Mouse (Mus musculus) natural killer cell, adult 2 months (primary cell): ENCODE measurements around the gene Figla.
"Not testable (repeated sequence)": the region's sequence is repeated elsewhere in the genome, so short reads cannot be mapped to it uniquely, and the experiment has no call there.

ENCODE experiments used
- DNase-seq, 2 experiments: peaks; one replicate each; pipeline ENCODE4 v3.0.0; 2022; ENCODE audit warnings: low spot score in 2 of 2

The Figla gene

DNA sequence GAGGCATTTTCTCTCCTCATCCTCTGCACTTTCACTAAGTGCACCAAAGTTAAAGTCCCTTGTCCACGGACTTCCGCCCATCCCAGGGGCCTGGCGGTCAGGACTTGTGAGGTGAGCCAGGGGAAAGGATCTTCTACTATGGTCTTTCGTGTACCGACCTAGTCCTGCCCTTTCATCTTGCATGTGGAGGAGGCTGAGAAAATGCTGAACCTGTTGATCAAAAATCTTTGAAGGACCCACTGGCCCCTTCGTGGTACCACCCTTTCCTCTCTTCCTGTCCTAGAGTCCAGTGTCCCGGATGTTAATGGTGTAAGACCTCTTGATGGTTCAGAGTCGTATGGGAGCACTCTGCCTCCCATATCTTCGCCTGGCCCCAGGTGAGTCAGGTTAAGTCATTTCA is at the start of gene Figla:
Gene Figla, plus strand, starts transcription at position 301 of the 400 bp plus-strand sequence.
- no peak for DNase-seq

DNA sequence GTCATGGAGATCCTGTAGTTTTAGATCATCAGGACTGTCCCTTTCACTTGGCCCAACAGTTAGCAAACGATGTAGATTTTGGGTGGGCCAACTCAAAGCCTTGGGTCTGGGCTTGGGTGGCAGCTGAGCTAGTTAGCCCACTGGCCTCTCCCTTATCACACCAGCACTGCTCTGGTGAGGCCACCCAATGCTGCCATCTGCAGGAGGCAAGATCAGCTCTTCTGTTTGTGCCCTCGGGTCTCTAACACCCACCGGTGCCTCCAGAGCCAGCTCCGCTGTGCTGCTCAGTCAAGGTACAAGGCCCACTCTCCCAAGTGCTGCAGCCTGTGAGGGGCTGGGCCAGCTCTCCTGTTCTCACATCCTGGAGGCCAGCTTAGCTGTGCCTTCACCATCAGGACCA is 49.3 kb upstream of the Figla start:
- peak; percentile 20 to 54 for DNase-seq

DNA sequence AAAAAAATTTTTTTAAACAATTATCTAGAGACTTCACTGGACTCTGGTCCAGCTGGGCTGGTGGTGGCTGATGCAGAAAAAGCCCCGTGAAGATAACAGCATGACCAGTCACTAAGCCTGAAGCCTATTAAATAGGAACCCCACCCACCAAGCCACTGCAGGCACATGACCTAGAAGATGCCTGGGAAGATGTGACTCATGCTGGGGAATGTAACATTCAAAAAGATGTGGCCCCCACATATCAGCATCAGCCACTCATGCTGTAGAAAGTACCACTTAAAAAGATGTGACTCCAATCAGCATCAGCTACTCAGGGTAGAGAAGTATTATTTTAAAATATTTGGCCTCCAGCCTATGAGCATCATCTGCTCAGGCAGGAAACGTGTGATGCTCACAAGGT is 46.1 kb upstream of the Figla start:
- DNase-seq, result no peak

DNA sequence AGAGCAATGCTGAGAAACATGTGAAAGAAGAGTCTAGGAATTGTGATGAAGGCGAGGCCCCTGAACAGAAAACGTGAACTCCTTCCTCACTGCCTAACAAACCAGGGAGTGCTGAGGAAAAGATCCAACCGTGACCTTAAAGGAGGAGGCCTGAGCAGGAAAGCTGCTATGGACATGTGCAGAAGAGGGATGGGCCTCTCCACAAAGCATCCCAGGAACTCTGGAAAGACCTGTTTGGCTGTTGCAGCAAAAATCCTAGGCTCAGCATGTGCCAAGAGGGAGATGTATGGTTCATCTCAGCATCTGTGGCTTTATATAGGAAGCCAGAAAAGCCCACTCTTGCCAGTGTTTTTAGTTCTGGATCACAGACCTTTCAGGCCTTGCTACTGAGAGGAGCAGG is 43.3 kb upstream of the Figla start:
- DNase-seq, result no peak

DNA sequence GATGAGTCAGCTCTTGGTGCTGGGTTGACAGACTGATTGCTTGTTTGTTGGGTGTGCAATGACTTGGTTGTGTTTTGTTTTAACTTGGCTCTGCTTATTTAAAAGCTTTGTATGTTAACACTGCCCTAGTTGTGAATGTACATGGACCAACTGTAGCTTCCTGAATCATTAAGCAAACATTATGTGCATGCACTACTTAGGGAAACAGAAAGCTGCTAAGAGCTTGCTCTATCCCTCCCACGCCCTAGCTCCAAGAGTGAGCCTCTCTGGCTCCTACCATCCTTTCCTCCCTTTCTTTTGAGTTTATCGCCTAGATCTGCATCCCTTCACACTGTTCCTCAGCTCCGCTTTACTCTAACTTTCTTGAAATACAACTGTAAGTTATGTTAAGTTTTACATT is 42.6 kb upstream of the Figla start:
- DNase-seq, result no peak

DNA sequence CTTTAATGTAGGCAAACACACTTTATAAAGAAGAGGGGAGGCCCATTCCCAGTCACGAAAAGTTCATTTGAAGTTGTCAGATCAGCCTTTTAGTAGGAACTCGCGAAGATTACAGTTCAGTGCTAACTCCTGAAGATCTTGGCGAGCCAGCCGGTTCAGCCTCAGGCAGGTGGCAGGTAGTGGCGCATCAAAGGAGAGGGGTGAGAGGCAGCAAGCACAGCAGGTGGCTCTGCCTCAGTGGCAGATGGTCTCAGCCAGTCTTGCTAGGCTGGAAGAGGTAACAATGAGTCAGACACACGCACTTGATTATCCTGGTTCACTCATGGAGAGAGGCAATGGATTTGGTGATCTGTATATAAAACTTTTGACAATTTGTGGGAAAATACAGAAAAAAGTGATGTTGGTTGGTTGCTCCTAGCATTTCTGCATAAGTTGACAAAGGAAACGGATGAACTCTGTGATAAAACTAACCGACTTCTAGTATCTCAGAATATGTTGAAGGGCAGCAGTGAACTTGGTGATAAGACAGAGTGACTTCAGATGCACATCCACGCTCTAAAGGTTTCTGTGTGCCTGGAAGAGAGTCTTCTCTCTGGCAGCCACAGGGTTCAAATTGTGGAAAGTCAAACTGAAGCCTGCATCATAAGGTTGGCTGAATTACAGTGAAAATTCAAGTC is 40.9 kb upstream of the Figla start:
- DNase-seq, result no peak

DNA sequence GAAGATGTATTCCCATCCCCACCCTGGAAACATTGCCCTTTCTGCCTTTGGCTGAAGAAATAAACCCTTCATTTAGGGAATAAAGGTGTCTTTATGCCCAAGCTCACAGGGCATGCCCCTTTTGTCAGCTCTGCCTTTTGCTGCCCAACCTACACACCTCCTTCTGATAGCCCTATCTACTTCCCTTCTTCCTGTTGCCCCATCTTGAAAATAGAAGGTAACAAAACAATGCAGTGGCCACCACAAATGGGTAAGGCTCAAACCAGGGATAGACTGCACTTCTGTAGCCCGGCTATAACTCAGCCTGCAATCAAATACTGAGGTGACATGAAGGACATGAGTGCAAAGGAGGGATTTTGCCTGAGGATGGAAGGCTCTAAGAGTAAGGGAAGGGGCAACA is 40.2 kb upstream of the Figla start:
- no peak for DNase-seq

DNA sequence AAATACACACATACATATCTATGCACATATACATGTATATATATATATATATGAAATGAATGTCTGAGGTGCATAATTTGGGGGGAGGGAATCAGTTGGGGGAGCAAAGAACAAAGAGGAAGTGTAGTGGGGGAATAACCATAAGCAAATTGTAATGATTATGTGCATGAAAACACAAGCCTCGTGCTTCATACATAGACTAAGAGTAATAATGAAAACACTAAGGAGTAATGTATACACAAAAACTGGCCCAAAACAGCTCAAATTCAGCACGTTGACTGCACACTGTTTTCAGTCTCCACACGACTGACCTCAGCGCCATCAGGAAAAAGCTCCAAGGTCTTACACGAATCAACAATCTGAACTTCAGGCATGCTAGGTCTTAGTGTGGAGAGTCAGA is 39.7 kb upstream of the Figla start:
- DNase-seq, result no peak

DNA sequence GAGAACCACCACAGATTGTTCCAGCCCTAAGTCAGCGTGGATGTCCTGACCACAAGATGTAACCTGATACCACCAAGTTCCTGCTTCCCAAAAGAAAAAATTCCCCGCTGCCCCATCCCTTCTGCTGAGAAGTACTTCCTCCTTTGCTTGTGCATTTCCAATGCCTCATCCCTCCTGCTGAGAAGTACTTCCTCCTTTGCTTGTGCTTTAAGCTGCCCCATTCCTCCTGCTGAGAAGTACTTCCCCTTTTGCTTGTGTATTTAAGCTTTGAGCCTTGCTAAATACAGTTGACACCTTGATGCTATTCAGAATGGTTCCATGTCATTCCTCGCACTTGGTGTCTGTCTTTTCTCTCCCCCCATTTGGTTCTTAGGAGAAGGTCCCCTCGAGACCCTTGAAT is 37.2 kb upstream of the Figla start:
- DNase-seq, result peak in 1 of 2 experiments; percentile 10

DNA sequence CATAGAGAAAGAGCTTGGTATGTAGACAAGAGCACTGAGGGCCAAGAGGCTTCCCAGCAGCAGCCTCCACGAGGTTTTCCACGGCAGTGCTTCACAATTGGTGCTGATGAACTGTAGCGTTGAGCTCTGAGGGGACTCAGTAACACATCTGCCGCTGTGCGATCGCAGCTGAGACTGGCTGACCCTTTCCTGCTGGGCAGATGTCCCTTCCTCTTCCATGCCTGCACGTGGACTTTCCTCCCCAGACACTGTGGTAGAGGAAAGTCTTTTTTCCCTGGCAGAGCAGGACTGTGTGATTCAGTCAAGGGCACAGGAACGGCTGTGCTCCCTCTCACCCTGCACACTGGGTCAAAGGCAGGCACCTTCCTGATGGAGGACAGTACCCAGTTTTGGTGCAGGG is 31.6 kb upstream of the Figla start:
- DNase-seq, result no peak

DNA sequence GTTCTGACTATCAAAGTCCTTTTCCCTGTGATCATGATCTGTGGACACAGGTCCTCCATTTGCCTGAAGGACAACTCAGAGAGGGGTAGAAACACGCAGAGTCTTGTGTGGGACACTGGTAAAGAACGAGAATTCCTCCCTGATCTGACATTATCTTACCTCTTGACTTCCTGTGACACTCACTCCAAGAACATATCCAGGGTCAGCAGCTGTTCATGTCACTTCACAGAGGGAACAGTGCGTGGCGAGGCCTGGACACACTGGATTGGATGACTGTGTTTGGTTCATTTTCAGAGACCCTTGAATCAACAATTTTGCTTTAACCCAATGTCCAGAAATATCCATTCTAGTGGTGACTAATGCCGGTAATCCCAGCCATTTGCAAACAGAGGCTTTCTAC is 26.4 kb upstream of the Figla start:
- DNase-seq, result not testable (repeated sequence)

DNA sequence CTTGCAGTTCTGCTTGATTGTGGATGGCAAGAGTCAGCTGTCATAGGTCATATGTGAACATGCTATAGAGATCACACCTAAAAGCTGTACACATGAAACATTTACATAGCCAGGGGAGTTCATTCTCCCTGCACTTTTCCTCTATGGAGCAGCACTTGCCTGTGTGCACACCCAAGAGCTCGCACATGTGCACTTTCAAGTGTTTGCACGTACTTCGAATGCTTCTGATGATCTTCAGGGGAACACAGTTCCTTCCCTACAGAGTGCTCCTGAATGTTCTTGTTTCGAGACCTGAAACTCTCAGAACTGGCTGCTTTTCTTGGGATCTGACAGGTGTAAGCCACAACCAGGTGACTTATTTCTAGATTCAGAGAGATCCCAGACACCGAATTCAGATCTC is 25.2 kb upstream of the Figla start:
- not testable (repeated sequence) for DNase-seq

DNA sequence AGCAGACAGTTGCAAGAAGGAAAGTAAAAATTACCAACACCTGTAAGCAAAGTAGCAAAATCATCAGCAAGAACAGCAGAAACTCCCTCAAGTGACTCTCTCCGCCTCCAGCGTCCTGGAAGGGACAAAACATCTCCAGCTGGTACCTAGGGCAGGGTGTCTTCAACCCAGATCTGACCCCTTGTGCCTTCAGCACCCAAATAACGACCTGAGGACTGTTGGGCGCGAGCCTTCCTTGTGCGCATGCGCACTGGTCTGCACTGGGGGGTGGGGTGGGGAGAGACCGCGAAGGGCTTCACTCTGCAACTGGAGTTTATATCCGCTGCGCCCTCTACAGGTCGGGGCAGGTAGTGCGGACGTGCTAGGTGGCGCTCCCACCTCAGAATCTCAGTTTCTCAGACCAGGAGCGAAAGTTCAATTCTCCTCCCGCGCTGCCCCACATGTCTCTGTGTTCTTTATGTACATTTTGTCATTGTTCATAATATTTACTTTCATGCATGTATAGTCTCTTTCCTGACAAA is 12.5 kb upstream of the Figla start:
- peak; percentile 16 to 31 for DNase-seq

DNA sequence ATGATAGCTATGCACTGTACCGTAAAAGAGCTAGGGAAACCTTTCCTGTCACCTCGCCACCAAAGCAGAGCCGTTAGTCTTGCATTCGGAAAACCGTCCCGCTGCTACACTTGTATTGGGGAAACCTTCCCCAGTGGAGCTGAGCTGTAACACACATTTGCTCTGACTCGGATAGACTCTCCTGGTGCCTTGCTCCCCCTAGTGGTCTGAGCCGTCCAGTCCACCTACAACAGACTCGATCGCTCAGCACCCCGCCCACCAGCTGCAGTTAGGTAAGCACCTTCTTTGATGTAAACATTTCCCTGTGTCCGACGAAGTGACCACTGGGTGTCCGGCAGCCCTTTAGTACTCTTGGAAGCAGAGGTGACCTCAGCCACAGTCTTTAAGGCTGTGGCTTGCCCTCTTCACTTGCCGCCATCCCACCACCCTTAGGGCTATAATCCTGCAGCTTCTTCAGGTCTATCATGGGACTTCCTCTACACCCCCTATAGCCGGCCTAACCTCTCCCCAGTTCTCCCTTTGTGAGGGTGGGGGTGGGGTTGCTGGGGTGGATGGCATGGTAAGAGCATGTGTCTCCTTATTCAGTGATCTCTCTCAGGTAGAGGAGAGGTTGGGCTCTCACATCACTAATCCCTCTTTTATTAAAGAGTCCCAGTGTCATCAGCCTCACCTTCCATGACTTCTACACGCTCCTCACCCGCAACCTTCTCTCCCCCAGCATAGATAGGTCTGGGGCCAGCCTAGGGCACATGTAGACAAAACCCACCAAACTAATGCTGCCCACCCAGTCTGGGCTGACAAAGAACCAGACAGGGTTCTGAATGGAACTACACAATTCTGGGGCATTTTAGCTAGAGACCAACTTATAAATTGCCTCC is 11.5 kb upstream of the Figla start:
- peak; percentile 53 to 78 for DNase-seq

DNA sequence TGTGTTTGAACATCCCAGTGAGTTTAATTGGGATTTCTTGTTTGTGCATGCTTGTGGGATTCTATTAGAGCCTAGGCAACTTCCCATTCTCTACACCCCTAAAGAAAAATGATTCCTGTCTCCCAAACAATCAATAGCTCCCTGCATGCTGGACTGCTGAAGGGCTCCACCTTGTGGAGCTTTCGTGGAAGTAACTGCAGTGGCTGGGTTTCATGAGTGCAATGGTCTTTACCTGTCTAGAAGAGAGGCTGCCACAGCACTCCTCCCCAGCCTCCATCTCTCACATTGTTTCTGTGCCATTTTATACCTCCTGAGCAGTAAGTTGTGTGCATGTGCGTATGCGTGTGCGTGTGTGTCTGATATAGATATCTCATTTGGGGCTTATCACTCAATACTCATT is 6.0 kb upstream of the Figla start:
- peak; percentile 14 to 36 for DNase-seq

DNA sequence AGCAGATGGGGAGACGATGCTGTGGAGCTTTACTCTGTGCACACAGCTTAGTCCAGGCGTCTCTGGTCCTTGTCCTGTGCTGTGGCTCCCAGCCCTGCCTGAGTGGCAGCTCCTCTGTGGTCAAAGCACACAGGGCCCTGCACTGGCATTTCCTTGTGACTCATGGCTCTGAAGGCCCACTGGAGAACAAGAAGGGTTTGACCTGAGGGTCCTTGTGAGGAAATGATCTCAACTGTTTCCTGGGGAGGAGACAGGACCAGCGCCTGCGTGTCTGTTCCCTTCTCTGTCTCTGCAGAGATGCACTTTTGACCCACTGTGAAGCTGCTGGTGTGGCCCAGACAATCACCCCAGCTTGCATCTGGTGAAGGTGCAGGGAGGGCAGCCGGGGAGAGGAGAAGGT is 1.2 kb upstream of the Figla start:
- DNase-seq, result not testable (repeated sequence)

DNA sequence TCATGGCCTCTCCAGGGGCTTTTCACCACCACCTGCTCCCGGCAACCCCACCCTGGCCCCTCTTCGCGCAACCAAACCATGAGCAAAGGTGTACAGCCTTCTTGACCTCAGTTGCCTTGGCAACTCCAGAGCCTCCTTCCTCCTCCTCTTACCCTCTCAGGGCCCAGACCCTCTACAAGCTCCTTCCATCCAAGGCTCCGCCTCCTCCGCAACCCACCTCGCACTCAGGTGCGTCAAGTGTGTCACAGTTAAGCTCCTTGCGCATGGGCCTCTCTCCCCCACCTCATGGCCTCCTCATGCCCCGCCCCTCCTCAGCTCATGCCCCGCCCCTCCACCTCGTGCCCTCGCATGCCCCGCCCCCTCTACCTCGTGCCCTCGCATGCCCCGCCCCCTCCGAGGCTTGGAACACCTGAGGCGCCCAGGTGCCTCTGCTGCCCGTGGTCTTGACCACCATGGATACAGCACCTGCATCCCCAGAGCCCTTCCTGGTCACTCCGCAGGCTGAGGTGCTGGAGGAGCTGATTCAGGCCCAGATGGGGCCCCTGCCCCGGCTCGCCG is 901 bp downstream of the Figla start:
- no peak for DNase-seq

DNA sequence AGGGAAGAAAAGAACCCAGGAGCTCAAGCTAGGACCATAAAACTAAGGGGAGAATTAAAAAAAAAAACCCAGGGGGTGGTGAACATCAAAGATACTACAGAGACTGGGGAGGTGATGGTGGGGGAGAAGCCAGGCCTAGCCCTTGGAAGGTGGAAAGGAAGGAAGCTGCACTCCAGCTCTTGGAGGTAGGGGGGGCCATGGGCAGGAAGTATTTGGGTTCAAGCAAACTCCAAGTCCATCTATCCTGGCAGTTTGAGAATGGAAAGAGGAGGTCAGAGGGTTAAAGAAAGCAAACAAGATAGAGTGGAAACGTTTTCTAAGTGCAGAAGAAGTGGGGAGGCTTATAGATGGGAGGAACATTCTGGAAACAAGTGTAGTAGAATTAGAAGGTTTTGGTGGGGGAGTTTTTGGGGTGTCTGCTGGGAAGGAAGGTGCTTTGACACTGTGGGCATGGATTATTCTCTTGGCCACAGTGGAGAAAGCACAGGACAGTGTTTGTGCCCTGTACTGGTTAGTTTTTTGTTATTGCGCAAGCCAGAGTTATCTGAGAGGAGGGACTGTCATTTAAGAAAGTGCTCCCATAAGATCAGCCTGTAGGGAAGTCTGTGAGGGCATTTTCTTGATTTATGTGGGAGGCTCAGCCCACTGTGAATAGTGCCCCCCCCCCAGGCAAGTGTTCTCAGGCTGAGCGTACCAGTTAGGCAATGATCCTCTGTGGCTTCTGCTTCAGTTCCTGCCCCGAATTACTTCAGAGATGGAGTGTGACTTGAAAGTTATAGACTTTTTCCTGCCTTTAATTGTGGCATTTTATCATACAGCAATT is 3.7 kb downstream of the Figla start:
- no peak for DNase-seq

DNA sequence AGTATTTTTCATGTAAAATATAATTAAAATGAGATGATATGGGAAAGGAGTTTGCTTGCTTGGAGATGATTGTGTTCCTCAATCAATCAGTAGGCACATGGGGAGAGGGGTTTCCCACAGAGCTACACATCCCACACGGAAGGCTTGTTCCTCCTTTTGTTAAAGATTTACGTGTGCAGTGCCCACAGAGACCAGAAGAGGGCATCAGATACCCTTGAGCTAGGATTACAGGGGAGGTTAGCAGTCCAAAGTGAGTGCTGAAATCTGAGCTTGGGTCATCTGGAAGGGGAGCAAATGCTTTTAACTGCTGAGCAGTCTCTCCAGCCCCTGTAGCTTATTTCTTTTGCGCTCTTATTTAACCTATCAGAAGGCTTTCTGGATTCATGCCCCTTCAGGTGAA is 5.0 kb downstream of the Figla start:
- DNase-seq, result peak; percentile 29 to 37

DNA sequence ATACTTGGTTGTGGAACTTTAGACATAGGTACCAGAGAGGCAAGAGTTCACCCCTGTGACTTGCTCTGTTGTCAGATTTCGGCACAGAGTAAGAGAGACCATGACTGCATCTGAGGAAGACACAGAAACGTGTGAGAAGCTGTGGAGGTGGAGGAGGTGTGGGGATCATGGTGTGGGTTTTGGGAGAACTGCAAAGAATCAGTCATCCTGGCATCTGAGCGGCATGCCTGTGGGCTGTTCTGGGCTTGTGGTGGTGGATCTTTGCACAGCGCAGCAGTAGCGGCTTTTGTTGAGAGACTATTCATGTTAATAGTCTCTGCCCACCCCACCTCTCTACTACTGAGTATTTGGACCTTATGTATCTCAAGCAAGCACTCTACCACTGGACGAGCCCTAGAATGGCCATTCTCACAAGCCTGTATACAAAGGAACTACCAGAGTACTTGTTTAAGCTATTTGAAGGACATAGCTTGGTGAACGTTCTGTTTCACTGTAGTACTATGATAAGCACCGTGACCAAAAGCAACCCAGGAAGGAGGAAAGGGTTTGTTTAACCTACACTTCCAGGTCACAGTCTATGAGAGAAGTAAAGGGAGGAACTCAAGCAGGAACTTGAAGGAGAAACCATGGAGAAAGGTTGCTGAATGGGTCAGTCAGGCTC is 10.8 kb downstream of the Figla start:
- DNase-seq, result no peak

DNA sequence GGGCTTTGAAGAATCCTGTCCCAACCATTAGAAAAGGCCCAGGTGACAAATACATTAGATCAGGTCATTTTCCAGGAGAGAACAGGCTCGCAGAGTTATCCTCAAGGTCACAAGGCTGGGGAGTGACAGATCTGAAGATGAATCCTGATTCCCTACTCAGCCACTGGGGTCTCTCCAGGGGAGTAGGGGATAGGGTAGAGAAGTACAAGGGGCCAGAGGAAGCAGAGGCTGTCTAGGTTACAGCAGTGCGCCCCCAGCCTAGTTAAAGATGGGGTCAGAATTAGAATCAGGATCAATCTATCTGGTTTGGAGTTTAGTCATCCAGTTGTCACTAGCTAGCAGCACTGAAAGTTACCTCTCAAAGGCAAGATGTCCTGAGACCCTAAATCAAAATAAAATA is 12.2 kb downstream of the Figla start:
- DNase-seq, result no peak
